Mouse (Mus musculus): ENCODE results near the gene Alpk1. TPM values are rescaled to one million over a fixed set of nuclear protein-coding genes. Genes with fewer than 3 reads are reported as not detected.

The Alpk1 gene
- polyA plus RNA-seq, 1 experiment from 2014 or later = 1.1 TPM

GRCm38 (mm10) chr3:127627151-127627955 is 153.0 kb downstream of the Alpk1 start:
- Histone ChIP-seq H3K4me1 (replicated peaks; ENCODE audit: control insufficient read depth, insufficient read depth, low read length) (0 out of 2 replicates have a peak, but pooled peaks cover 1% of the 10 kb centered on the region), H3K36me3 (ENCODE audit: control insufficient read depth, insufficient read depth, low read length) (no peaks in the 10 kb centered on the region), H3K9ac (ENCODE audit: low read depth, low read length) (no peak overlapping the region), H3K9me3 (ENCODE audit: control insufficient read depth, low read length) (no peaks in the 10 kb centered on the region), H3K27me3 (replicated peaks; ENCODE audit: control insufficient read depth, insufficient read depth, low read length) (peaks cover 71% of the 10 kb centered on the region), H3K4me2 (no peak overlapping the region), H3K4me3 (ENCODE audit: low read depth, low read length) (no peak overlapping the region), H3K27ac (ENCODE audit: low read depth, low read length) (no peak overlapping the region)
- ATAC-seq (replicated peaks; ENCODE audit: low FRiP score) (no peak), DNase-seq (ENCODE audit: low spot score) (peak; percentile 53)
- 3% methylated on average over 28 of the region's 28 CpGs for WGBS

- H3K27ac ChIP-seq (ENCODE audit: low read depth, low read length) = no peak overlapping the region
- no peaks in the 10 kb centered on the region for H3K36me3 ChIP-seq (ENCODE audit: control insufficient read depth, insufficient read depth, low read length)
- H3K27me3 ChIP-seq (replicated peaks; ENCODE audit: control insufficient read depth, insufficient read depth, low read length) = peaks cover 63% of the 10 kb centered on the region
- DNase-seq (ENCODE audit: low spot score) = no peak
- ATAC-seq (replicated peaks; ENCODE audit: low FRiP score) = no peak
- no peak overlapping the region for H3K9ac ChIP-seq (ENCODE audit: low read depth, low read length)
- H3K4me1 ChIP-seq (replicated peaks; ENCODE audit: control insufficient read depth, insufficient read depth, low read length) = no peaks in the 10 kb centered on the region
- no peaks in the 10 kb centered on the region for H3K9me3 ChIP-seq (ENCODE audit: control insufficient read depth, low read length)
- H3K4me2 ChIP-seq = no peak overlapping the region
- H3K4me3 ChIP-seq (ENCODE audit: low read depth, low read length) = no peak overlapping the region
- WGBS = 11% methylated on average over 3 of the region's 3 CpGs
Measured at GRCm38 (mm10) chr3:127626524-127626923, 153.8 kb downstream of the Alpk1 start.

- peak overlapping the region; percentile 45 for H3K4me3 ChIP-seq (ENCODE audit: low read depth, low read length)
- H3K27me3 ChIP-seq (replicated peaks; ENCODE audit: control insufficient read depth, insufficient read depth, low read length) = peaks cover 56% of the 10 kb centered on the region
- no peaks in the 10 kb centered on the region for H3K9me3 ChIP-seq (ENCODE audit: control insufficient read depth, low read length)
- no peaks in the 10 kb centered on the region for H3K36me3 ChIP-seq (ENCODE audit: control insufficient read depth, insufficient read depth, low read length)
- H3K4me1 ChIP-seq (replicated peaks; ENCODE audit: control insufficient read depth, insufficient read depth, low read length) = no peaks in the 10 kb centered on the region
- no peak overlapping the region for H3K9ac ChIP-seq (ENCODE audit: low read depth, low read length)
- ATAC-seq (replicated peaks; ENCODE audit: low FRiP score) (no peak; the same call in 1 of the 2 replicates), DNase-seq (ENCODE audit: low spot score) (peak; percentile 61)
- WGBS = 2% methylated on average over 28 of the region's 28 CpGs
- H3K4me2 ChIP-seq = peak overlapping the region; percentile 71
- H3K27ac ChIP-seq (ENCODE audit: low read depth, low read length) = no peak overlapping the region
Measured at GRCm38 (mm10) chr3:127625701-127626399, 154.5 kb downstream of the Alpk1 start.

GRCm38 (mm10) chr3:127625296-127625695 is 155.0 kb downstream of the Alpk1 start:
- 1% methylated on average over 36 of the region's 36 CpGs for WGBS
- no peak overlapping the region for H3K27ac ChIP-seq (ENCODE audit: low read depth, low read length)
- H3K4me3 ChIP-seq (ENCODE audit: low read depth, low read length) = peak overlapping the region; percentile 45
- no peaks in the 10 kb centered on the region for H3K9me3 ChIP-seq (ENCODE audit: control insufficient read depth, low read length)
- H3K4me1 ChIP-seq (replicated peaks; ENCODE audit: control insufficient read depth, insufficient read depth, low read length) = no peaks in the 10 kb centered on the region
- H3K4me2 ChIP-seq = peak overlapping the region; percentile 71
- peak; percentile 71 for ATAC-seq (replicated peaks; ENCODE audit: low FRiP score)
- peaks cover 50% of the 10 kb centered on the region for H3K27me3 ChIP-seq (replicated peaks; ENCODE audit: control insufficient read depth, insufficient read depth, low read length)
- H3K36me3 ChIP-seq (ENCODE audit: control insufficient read depth, insufficient read depth, low read length) = no peaks in the 10 kb centered on the region
- DNase-seq (ENCODE audit: low spot score) = peak; percentile 88
- no peak overlapping the region for H3K9ac ChIP-seq (ENCODE audit: low read depth, low read length)

Other genes starting within 250 kb of the Alpk1 start
- 69.7 and 70.0 TPM in 2 replicates for gene Larp7, start 227.2 kb downstream of the Alpk1 start, polyA plus RNA-seq (2014; fragmentation: Nextera tagmentation; extraction: Ambion mirVana)
- gene Zgrf1, start 227.0 kb downstream of the Alpk1 start, polyA plus RNA-seq (2014; fragmentation: Nextera tagmentation; extraction: Ambion mirVana) = 10.8 and 13.9 TPM in 2 replicates
- not detected in 2 replicates for gene Neurog2, start 147.4 kb downstream of the Alpk1 start, polyA plus RNA-seq (2014; fragmentation: Nextera tagmentation; extraction: Ambion mirVana)
- 13.4 and 14.3 TPM in 2 replicates for gene Tifa, start 9.3 kb upstream of the Alpk1 start, polyA plus RNA-seq (2014; fragmentation: Nextera tagmentation; extraction: Ambion mirVana)
- gene Ap1ar, start 57.0 kb upstream of the Alpk1 start, polyA plus RNA-seq (2014; fragmentation: Nextera tagmentation; extraction: Ambion mirVana) = 55.7 and 55.8 TPM in 2 replicates
- 42.2 and 44.2 TPM in 2 replicates for gene Fam241a, start 115.8 kb upstream of the Alpk1 start, polyA plus RNA-seq (2014; fragmentation: Nextera tagmentation; extraction: Ambion mirVana)